Mouse (Mus musculus): ENCODE measurements around the gene Rpl36.

DNA sequence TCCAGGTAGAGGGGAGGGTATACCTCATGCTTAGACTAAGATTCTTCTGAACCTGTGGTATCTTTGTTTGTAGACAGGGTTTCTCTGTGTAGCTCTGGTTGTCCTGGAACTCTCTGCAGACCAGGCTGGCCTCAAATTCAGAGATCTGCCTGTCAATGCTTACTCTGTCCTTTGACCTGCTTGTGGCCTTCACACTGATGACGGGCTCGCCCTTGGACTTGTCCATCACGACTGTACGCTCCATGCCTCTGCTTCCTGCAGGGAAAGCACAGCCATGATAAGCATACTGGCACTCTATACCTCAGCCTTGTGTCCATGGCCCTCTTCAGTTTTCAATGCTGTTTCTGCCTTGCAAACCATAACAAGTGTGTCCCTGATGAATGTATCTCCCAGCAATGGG lies 45.8 kb upstream of the Rpl36 start:
- TF ChIP-seq POLR2A (IDR thresholded peaks at IDR 0.05; ENCODE audit: insufficient read depth, low read depth, low read length): no peak
- TF ChIP-seq CTCF (IDR thresholded peaks at IDR 0.05): no peak

All from heart, adult 2 months (tissue).